Mouse (Mus musculus) kidney, postnatal 14 days (tissue): ENCODE data around the gene Gm43720.
"Not testable (repeated sequence)": the region's sequence is repeated elsewhere in the genome, so short reads cannot be mapped to it uniquely, and the experiment has no call there.

Source experiments
- DNase-seq: peaks from one replicate; pipeline ENCODE4 v3.0.0; 2022; ENCODE audit warnings: mixed read lengths

The Gm43720 gene

DNA sequence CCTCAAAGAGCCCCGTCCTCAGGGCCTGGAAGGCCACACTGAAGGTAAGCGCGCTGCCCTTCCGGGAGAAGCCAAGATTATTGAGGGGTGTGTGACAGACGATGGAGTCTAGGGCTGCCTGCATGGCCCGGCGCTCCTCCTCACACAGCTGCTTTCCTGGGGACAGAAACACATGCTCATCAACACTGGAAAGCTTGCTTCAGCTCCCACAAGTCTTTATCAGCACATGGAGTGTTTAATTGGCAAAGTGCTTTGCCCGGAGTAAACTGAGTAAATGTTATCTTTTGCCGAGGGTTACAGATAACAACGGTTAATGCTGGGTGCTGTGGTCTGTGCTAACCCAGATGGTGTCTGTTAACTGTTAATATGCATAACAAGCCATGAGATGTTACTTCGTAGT, 18.9 kb downstream of the Gm43720 start:
- DNase-seq: no peak

DNA sequence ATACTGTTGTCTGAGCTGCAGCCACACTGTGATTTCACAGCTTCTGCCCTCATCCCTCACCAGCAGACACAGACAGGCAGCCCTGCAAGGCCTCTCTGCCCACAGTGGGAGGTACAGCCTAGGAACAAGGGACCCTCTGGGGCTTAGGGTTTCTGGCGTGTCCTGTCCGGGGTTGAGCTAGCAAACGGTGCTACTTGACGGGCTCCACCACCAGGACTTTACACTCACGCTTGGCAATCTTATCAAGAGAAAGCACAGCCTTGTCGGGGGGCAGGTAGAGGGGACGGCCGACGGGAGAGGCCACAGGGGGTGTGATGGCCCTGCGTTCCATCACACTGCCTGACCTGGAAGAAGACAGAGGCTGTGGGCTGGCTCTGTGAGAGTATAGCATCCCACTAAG, 19.7 kb downstream of the Gm43720 start:
- no peak for DNase-seq

DNA sequence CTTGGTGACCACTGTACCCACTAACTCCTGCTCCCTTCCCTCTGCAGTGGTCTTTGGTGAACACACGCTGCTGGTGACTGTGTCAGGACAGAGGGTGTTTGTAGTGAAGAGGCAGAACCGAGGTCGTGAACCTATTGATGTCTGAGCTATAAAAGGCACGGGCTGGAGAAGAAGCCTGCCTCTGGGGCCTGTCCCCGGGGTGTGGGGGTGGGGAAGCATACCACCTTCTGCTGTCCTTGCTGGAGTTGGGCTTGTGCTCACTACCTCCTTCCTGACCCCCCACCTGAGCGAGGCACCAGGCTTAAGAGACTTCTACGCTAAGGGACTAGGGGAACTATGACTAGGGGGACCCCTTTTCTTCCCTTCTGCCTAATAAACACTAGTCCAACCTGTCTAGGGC, 20.8 kb downstream of the Gm43720 start:
- no peak for DNase-seq

DNA sequence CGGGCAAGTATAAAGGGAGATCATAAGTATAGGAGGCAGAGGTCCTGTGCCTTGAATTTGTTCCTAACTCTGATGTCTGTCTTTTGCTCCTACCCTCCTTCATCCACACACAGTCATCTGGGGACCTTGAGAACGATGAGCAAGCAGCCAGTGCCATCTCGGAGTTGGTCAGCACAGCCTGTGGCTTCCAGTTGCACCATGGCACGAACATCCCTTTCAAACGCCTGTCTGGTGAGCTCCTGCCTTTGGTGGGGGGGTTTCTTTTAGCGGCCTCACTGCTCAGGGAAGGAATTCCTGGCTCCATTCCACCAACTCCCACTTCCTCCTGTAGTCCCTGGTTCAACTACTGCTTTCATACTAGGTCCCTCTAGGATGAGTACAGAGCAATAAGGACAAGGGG, 21.2 kb downstream of the Gm43720 start:
- no peak for DNase-seq

DNA sequence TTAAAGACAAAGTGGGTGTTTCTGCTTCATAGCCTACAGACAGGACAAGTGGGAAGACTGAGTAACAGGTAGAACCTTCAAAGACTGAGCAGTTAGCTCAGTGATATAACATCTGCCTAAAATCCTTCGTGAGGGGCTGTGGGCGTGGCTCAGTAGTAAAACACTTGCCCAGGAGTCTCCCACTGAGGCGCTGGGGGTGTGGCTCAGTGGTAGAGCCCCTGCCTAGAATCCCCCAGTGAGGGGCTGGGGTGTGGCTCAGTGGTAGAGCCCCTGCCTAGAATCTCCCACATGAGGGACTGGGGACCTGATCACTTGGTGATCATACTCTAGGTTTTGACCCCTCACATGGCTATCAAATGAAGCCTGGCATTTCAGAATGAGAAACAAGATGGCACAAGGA, 21.7 kb downstream of the Gm43720 start:
- DNase-seq: no peak

DNA sequence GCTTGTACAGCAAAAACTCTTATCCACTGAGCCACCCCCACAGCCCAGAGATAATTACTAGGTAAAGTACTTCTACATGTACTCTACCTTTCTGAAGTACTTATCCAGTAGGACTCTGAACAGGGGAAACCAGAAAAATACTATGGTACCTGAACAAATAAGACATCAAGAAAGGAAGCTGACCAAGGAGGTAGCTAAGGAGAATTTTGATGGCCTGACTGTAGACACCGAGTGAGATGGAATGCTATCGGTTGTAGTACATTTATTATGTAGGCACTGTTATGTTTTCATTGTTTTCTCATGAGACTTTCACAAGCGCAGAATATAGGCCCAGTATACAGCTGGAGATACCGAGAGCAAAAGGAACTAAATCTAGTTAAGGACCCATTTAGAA, 22.2 kb downstream of the Gm43720 start:
- DNase-seq: no peak

DNA sequence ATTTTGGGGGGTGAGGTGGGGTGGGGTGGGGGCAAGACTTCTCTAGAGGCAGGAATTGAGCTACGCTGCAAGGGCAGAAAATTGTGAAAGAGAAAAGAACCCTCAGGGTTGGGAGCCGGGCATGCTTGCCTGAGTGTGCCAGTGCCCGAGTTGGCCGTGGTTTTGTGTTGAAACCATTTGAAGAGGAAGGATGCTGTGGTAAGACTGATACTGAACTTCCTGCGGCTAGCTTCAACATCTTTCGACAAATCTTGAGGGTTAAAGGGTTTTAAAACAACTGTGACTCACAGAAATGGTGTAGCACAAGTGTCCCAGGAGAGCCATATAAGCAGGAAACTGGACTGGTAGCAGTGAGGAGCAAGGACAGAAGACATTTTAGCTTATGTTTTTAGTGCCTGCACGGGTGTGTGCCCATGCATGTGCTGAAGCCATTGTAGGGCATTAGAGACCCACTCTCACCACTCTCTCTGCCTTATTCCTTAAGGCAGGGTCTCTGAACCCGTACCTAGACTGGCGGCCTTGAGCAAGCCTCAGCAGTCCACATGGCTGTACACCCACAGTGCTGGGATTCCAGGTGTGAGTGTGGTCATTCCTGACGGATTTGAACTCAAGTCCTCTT, 22.7 kb downstream of the Gm43720 start:
- DNase-seq: no peak

DNA sequence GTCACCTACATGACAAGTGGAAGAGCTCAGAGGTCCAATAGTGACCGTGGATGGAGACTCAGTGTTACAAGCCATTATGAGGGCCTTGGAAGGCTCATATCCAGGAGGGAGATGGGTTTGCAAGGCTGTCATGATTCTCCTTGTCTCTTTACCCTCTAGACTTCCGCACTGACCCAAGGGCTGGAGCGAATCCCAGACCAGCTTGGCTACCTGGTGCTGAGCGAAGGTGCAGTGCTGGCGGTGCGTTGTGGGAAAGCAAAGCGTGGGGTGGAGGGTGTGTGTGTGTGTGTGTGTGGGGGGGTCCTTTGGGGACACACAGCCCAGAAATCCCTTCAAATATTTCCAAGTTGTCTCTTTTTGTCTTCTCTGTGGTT, 23.7 kb downstream of the Gm43720 start:
- no peak for DNase-seq

DNA sequence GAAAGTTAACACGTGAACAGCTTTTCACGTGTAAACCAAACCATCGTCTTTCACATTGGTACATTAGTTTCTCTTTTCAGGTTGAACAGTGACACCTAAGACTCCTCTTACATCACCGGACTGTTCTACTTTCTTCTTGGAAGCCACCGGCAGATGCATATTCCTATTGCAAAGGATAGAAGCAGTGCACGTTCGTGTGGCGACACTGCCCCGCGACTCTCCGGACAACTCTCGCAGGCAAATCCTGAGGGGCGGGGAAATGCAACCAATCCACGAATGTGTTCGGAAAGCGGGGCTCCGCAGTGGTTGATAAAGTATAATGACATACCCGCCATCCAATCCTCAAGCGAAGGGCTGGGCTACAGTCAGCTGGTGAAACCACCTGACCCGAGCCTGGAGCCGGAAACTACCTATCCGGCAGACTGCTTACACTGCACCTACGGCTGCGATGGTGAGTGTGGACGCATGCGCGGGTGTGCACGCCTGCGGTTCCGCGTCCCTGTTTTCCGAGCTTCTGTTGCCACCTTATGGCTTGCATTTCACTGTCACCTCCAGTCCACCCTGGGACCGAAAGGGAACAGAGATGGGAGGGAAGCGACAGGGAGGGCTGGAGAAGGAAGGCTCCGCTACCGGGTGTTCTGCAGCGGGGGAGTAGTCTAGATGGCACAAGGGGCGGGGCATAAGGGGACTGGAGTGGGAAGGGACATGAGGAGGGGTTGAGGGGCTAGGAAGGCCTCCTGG, 24.2 kb downstream of the Gm43720 start, which contains the start of gene Lamtor4:
Gene Lamtor4 (plus strand): TSS at position 130 of the 741 bp plus-strand sequence.
- DNase-seq: peak; percentile 97

DNA sequence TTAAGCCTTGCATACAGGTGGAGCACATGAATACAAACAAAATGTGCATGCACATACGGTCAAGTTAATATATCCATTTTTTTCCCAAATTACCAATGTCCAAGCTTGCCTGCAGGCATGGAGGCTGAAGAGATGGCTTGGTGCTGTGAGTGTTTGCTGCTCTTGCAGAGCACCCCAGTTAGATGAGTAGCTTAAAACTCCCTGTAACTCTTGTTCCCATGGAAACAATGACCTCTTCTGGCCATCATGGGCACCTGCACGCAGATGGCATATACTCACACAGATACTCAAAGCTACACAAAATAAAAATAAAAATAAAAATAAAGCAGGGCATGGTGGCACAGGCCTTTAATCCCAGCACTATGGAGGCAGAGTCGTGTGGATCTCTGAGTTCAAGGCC, 26.7 kb downstream of the Gm43720 start:
- no peak for DNase-seq

DNA sequence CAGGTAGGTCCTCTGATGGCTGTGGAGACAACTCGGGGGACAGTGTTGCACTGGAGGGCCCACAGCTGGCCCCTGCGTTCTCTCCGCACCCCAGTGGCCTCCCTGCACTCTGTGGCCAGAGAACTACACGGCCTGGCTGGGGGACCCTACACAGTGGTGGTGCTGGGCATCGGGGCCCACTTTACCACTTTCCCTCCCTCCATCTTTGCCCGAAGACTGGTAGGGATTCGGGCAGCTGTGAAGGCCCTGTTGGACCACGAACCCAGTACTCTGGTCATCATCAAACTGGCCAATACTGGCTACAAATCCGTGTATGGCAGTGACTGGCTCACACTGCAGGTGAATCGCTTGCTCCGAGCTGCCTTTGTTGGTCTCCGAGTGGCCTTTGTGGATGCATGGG, 28.6 kb downstream of the Gm43720 start:
- DNase-seq: no peak

DNA sequence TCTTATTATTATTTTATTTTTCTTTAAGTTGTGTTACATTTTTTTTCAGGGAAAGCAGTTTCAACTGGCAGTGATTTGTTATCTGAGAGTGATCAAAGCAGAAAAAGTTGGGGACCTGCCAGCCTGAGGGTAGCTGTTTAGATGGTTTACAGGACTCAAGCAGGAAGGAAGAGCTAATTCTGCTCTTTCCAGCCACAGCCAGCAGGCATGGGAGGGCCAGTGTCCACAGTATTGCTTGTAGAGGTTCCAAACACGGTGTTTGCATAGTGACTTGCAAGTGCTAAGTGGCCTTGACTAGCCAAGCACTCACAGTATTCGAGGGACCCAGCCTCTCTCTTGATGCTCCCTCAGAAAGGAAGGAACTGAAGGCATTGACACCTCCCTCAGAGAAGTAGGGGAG, 38.2 kb downstream of the Gm43720 start:
- no peak for DNase-seq

DNA sequence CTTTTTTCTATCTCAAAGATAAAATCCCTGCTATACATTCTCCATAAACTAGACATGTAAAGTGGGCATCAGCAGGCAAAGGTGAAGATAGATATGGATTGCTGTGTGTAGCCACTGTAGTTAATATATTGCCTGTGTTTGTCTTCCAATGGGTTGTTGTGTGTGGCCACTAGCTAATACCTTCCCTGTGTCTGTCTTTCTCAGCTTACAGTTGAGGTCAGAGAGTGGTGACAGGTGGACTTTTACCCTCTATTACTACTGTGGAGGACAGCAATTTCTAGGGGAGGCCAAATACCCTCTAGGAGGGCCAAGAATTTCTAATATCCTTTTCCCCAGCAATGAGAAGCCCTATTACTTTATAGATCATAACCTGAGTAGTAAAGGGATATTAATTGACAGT, 45.5 kb downstream of the Gm43720 start:
- no peak for DNase-seq

DNA sequence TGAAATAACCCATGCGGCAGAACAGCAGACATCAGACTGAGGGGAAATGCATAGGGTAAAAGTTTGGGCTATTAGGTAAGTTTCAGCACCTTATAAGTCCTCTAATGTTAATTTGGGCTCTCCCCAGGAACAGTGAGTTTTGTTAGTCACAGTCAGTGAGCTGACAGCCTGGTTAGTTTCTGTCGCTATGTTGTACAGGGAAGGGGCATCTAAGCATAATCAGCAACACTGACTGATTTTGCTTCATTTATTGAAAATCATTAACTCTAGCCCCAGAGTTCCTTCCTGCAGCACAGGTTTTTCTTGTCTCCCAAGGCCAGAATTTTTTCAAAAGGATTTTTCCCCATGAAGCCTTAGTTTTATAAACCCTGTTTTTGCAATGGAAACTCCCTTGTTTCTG, 46.0 kb downstream of the Gm43720 start:
- DNase-seq: peak; percentile 32

DNA sequence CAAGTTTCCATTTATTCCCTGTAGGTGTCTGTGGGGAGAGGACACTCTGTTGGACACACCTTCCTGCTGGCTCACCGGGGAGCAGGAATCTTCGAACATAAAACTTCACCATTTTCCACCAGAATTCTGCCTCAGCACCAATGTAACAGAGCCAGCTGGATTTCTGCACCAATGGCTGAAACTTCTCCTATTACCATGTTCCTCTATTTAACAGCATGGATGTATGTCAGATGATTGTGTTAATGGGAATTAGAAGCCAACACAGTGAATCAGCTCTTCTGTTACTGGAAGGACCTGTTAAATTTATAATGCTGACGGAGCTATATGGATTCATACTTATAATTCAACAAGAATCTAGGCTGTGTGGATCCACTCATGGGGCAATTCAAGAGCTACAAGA, 50.2 kb downstream of the Gm43720 start:
- no peak for DNase-seq

DNA sequence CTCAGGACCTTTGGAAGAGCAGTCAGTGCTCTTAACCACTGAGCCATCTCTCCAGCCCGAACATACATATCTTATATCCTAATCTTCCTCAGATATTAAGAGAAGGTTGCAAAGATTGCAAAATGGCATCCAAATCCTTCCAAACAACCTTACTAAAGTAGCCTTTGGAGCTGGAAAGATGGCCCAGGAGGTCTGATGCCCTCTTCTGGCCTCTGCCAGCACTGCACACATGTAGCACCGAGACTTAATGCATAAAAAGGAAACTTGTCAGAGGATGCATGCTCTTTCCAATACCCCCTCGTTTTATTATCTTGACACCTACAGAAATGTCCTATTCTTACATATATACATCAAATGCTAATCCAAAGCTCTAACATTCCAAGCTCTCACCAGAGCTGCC, 51.7 kb downstream of the Gm43720 start:
- DNase-seq: no peak

DNA sequence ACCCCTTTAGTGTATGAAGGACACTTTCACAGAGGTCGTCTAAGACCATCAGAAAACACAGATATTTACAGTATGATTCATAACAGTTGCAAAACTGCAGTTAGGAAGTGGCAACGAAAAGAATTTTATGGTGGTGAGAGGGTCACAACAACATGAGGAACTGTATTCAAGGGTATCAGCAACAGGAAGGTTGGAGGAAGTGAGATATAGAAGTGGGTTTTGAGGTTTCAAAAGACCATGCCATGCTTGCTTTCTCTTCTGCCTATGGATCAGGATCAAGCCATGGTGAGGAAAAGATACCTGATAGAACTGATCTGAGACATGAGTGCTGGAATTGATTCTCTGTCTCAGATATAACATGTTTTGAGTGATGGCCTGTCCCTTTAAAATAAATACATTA, 52.4 kb downstream of the Gm43720 start:
- no peak for DNase-seq

DNA sequence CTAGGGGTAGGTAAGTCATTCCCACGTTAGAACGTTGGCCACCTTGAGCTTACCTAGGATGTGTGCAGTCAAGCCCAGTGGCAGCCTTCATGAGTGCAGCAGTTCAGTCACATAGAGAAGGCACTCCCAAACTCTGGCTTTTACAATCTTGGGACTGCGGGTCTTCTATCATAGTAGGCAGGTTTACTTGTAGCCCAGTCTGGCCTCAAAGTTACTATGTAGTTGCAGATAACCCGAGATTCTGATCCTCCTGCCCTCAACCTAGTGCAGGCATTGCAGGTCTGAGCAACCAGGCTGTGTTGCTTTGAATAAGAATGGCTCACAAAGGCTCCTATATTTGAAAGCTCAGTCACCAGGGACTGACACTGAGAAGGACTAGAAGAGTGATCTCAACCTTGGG, 53.3 kb downstream of the Gm43720 start:
- no peak for DNase-seq

DNA sequence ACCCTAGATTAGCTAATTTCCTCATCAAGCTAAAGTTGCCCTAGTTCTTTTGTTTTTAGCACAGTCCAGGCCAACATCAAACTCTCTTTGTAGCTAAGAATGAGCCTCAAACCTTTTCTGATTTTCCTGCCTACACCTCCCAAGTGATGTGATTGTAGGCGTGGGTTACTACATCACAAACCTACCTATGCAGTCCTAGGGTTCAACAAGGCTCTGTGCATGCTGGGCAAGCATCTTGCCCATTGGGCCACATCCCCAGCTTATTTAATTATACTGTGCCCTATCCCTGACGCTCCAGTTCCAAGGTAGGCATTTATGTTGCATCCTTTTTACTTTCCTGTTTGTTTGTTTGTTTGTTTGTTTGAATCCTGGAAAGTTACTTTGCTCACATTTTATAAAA, 54.1 kb downstream of the Gm43720 start, which contains the start of gene Nxpe5:
Gene Nxpe5 (plus strand): TSS at position 199 of the 400 bp plus-strand sequence.
- DNase-seq: no peak

DNA sequence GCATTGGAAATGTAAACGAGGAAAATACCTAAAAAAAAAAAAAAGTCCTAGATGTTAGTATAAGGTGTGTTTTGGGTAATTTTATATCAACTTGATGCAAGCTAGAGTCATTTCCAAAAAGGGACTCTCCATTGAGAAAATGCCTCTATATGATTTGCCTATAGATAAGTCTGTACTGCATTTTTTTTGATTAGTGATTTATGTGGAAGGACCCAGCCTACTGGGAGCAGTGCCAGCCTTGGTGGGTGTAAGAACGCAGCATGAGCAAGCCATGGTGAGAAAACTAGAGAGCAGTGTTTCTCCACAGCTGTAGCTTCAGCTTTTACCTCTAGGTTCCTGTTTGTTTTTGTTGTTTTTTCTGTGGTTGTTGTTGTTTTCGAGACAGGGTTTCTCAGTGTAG, 56.5 kb downstream of the Gm43720 start:
- no peak for DNase-seq

DNA sequence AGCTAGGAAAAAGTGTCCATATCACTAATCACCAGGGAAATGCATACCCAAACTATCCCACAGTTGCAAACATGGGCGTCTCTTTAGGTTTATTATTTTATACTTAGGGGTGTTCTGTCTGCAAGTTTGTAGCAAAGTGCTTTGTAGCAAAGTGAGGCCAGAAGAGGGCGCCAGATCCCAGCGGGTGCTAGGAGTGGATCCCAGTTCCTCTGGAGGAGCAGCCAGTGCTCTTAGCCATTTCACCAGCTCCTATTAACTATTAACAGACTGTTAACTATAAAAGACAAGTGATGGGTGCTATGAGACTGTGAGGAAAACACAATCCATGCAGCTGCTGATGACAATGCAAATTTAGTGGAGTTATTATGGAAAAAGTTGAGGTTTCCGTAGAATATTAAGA, 57.6 kb downstream of the Gm43720 start:
- DNase-seq: peak; percentile 91

DNA sequence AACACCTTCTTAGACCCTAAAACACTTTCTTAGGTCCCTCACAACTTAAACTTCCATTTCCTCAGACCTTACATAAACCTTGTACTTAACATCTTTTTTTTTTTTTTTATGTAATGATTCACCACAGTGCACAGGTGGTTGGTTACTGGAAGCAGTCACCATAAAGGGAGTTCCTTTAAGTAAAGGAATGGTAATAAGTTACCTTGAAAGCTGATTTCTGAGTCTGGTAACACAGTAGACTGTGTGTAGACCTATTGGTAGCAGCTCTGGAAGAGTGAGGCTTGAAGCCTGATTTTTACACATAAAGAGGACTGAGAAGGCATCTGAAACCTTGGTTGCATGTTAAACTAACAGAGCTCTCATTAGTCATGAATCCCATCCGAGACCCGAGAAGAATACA, 59.9 kb downstream of the Gm43720 start:
- DNase-seq: no peak

DNA sequence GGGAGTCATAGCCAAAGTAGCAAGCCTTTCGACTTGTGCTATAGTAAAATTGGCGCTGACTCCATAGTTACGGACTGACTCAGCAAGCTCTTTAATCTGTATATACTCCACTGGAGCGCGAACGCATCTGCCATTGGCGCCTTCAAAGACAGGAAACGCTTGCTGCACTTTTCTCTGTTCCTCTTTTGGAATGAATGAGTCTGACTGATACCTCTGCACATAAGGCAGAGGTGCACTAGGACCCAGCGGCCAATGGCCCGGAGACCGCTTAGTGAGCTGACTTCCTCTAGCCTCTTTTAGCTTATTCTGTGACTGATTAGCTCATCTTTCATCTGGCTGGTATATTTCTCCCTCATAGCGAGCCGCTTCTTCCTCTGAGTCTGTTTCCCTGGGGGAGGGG, 63.1 kb downstream of the Gm43720 start:
- DNase-seq: not testable (repeated sequence)
